Comparison of ENCODE assay signal across 8 mouse cellular contexts in the genomic region with DNA sequence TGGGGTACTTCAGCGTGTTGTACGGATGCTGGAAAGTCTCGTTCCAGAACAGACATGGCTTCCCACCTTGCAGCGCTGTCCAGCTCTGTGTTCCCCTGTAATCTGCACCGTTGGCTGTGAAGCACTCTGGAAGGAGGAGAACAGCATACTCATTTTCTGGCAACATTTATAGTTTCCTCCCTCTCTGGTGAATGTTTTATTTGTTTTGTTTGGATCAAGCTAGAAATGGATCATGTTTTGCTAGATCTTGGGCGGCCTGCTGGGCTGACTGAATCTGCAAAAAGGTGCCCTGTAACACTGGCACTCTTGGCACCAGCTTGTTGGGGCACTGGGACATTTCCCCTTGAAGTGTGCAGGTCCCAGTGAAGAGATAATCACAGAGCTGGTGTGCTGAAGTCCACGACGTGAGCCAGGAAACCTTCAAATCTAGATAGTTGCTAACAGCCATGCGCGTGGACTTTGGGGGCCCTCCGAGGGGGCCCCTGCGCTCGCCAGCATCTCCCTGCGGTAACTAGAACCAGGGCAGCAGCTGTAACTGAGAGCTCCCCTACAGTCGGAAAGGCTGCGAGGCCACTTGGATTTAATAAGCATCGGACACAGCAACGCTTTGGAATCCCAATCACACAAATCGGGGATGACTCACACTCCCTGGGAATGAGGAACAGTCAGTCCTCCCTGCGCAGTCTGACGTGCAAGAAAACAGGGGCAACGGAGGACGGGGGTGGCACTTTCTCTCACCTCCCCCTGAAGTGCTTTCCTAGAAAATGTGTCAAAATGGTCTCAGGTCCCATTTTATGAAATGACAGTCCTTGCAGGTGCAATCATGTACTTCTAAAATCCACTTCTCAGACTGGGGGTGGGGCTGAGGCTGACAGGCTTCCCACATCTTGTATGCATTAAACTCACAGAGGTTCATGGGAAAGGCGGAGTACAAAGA. TPM values are rescaled to one million over a fixed set of nuclear protein-coding genes. Genes with fewer than 3 reads are reported as not detected.
A peak's percentile ranks its signal among the peaks of the same experiment; 100 is the strongest.
DNase-seq lines count a peak whose midpoint lies in the region; ATAC-seq and TF ChIP-seq lines count a peak whose summit lies in the region.

No protein-coding gene starts in this region.

- peak; percentile 7; the same call in 1 of the 2 replicates for ATAC-seq in hindbrain, embryonic 15.5 days (ENCODE audit: low FRiP score, low read depth)
- ATAC-seq in midbrain, embryonic 16.5 days = 0 out of 2 replicates have a peak, but pooled peaks have one; percentile 28

- 0 out of 2 replicates have a peak overlapping the region, but pooled peaks have one; percentile 7 for H3K4me2 ChIP-seq in hindbrain, embryonic 15.5 days
- peak overlapping the region; percentile 3; the same call in 1 of the 2 replicates for H3K4me2 ChIP-seq in midbrain, embryonic 16.5 days (ENCODE audit: low read length)

- peaks cover 11% of the 10 kb centered on the region for H3K4me1 ChIP-seq in hindbrain, embryonic 15.5 days (replicated peaks)
- peaks cover 15% of the 10 kb centered on the region for H3K4me1 ChIP-seq in midbrain, embryonic 16.5 days (ENCODE audit: control insufficient read depth, insufficient read depth, low read length)

- H3K9ac ChIP-seq in hindbrain, embryonic 15.5 days = no peak overlapping the region
- no peak overlapping the region for H3K9ac ChIP-seq in midbrain, embryonic 16.5 days (ENCODE audit: low read depth, low read length)

- 67% methylated on average over 24 of the region's 24 CpGs for whole genome bisulfite sequencing in hindbrain, embryonic 15.5 days
- 58% methylated on average over 24 of the region's 24 CpGs for WGBS in midbrain, embryonic 16.5 days

- H3K27ac ChIP-seq in hindbrain, embryonic 15.5 days (replicated peaks) = no peak overlapping the region
- no peak overlapping the region for H3K27ac ChIP-seq in midbrain, embryonic 16.5 days (ENCODE audit: low read length)

- no peaks in the 10 kb centered on the region for H3K9me3 ChIP-seq in hindbrain, embryonic 15.5 days
- H3K9me3 ChIP-seq in midbrain, embryonic 16.5 days (replicated peaks; ENCODE audit: control insufficient read depth, low read length, poor library complexity, severe bottlenecking) = no peaks in the 10 kb centered on the region

- DNase-seq in 3T3-L1 (ENCODE audit: low read depth, low spot score) = peak; percentile 92
- peak; percentile 42 for DNase-seq in brain, embryonic 14.5 days (ENCODE audit: low read depth)
- DNase-seq in gastrocnemius, adult 8-10 months (ENCODE audit: low spot score in 2 of 2) = peak; percentile 32 to 56
- DNase-seq in layer of hippocampus, postnatal 14 days (ENCODE audit: low spot score in 2 of 2) = peak; percentile 37 to 44
- peak; percentile 63 for DNase-seq in urinary bladder, postnatal 4 days (ENCODE audit: low spot score in 2 of 2)
- no peak for DNase-seq in spleen, postnatal 10 days (ENCODE audit: low spot score in 2 of 2)

- TF ChIP-seq CTCF in brain, embryonic 14.5 days (IDR thresholded peaks at IDR 0.05; ENCODE audit: borderline replicate concordance, extremely low read depth, insufficient read depth, insufficient read length) = no peak

- H3K4me3 ChIP-seq in hindbrain, embryonic 15.5 days = no peak overlapping the region
- no peak overlapping the region for H3K4me3 ChIP-seq in midbrain, embryonic 16.5 days (ENCODE audit: low read depth, low read length)

- TF ChIP-seq POLR2A in brain, embryonic 14.5 days (IDR thresholded peaks at IDR 0.05; ENCODE audit: borderline replicate concordance, extremely low read depth, insufficient read depth, insufficient read length, poor library complexity, severe bottlenecking) = no peak

- H3K27me3 ChIP-seq in hindbrain, embryonic 15.5 days = no peaks in the 10 kb centered on the region
- no peaks in the 10 kb centered on the region for H3K27me3 ChIP-seq in midbrain, embryonic 16.5 days (ENCODE audit: control insufficient read depth, insufficient read depth, low read depth, low read length)

- H3K36me3 ChIP-seq in hindbrain, embryonic 15.5 days = no peaks in the 10 kb centered on the region
- no peaks in the 10 kb centered on the region for H3K36me3 ChIP-seq in midbrain, embryonic 16.5 days (ENCODE audit: control insufficient read depth, insufficient read depth, low read length)

RNA-seq across cellular contexts. Expression of a gene that starts 17.3 kb away (rescaled TPM):
- polyA plus RNA-seq in brain, embryonic 14.5 days (2012; rRNA removed) = 9.2 and 11.4 TPM in 2 replicates
- total RNA-seq in gastrocnemius, adult 8-10 months (2022) = 10 to 100 TPM; 41.4 to 55.8 (median 48.8) TPM
- 5.6 and 6.1 TPM in 2 replicates for polyA plus RNA-seq in hindbrain, embryonic 15.5 days (2015; fragmentation: Nextera tagmentation; extraction: Ambion mirVana)
- 10 to 100 TPM; 10.7 to 11.6 TPM for total RNA-seq in layer of hippocampus, postnatal 14 days (2021)
- polyA plus RNA-seq in midbrain, embryonic 16.5 days (2015; fragmentation: Nextera tagmentation; extraction: Ambion mirVana) = 4.0 and 4.8 TPM in 2 replicates

Comparison
In these comparisons a context has a peak if more than half of its experiments do, and no peak if none do; other contexts are left out.
1. DNase-seq: peak in 3T3-L1 (single experiment), brain, embryonic 14.5 days (single experiment), gastrocnemius, adult 8-10 months (2 of 2), layer of hippocampus, postnatal 14 days (2 of 2) and urinary bladder, postnatal 4 days (2 of 2); none in spleen, postnatal 10 days (0 of 2).